Mouse (Mus musculus): ENCODE measurements around the gene Atraid. TPM values are rescaled to one million over a fixed set of nuclear protein-coding genes. Genes with fewer than 3 reads are reported as not detected.

Gene Atraid
- polyA plus RNA-seq, 1 experiment from 2014 or later, result 182 TPM

Other genes with a start within 250 kb of the Atraid start
- gene Mapre3, start 233.7 kb upstream of the Atraid start, polyA plus RNA-seq (2015; fragmentation: Nextera tagmentation; extraction: Ambion mirVana), result 162 and 172 TPM in 2 replicates
- 67.5 and 69.7 TPM in 2 replicates for gene Tmem214, start 180.3 kb upstream of the Atraid start, polyA plus RNA-seq (2015; fragmentation: Nextera tagmentation; extraction: Ambion mirVana)
- 24.1 and 24.5 TPM in 2 replicates for gene Agbl5, start 159.6 kb upstream of the Atraid start, polyA plus RNA-seq (2015; fragmentation: Nextera tagmentation; extraction: Ambion mirVana)
- gene Ost4, start 140.5 kb upstream of the Atraid start, polyA plus RNA-seq (2015; fragmentation: Nextera tagmentation; extraction: Ambion mirVana), result 202 and 215 TPM in 2 replicates
- gene Emilin1, start 134.9 kb upstream of the Atraid start, polyA plus RNA-seq (2015; fragmentation: Nextera tagmentation; extraction: Ambion mirVana), result 11.7 and 12.3 TPM in 2 replicates
- gene Khk, start 126.9 kb upstream of the Atraid start, polyA plus RNA-seq (2015; fragmentation: Nextera tagmentation; extraction: Ambion mirVana), result 9.6 and 9.9 TPM in 2 replicates
- 68.2 and 86.8 TPM in 2 replicates for gene Cgref1, start 102.7 kb upstream of the Atraid start, polyA plus RNA-seq (2015; fragmentation: Nextera tagmentation; extraction: Ambion mirVana)
- 102 and 105 TPM in 2 replicates for gene Preb, start 88.0 kb upstream of the Atraid start, polyA plus RNA-seq (2015; fragmentation: Nextera tagmentation; extraction: Ambion mirVana)
- not detected in 2 replicates for gene Tcf23, start 79.7 kb upstream of the Atraid start, polyA plus RNA-seq (2015; fragmentation: Nextera tagmentation; extraction: Ambion mirVana)
- gene Slc5a6, start 612 bp downstream of the Atraid start, polyA plus RNA-seq (2015; fragmentation: Nextera tagmentation; extraction: Ambion mirVana), result 29.4 and 30.3 TPM in 2 replicates
- gene Cad, start 6.5 kb downstream of the Atraid start, polyA plus RNA-seq (2015; fragmentation: Nextera tagmentation; extraction: Ambion mirVana), result 14.5 and 14.8 TPM in 2 replicates
- gene Dnajc5g, start 58.0 kb downstream of the Atraid start, polyA plus RNA-seq (2015; fragmentation: Nextera tagmentation; extraction: Ambion mirVana), result not detected in 2 replicates
- gene Slc30a3, start 59.9 kb downstream of the Atraid start, polyA plus RNA-seq (2015; fragmentation: Nextera tagmentation; extraction: Ambion mirVana), result 15.6 and 18.0 TPM in 2 replicates
- gene Trim54, start 68.4 kb downstream of the Atraid start, polyA plus RNA-seq (2015; fragmentation: Nextera tagmentation; extraction: Ambion mirVana), result not detected in 2 replicates
- not detected in 2 replicates for gene Ucn, start 90.5 kb downstream of the Atraid start, polyA plus RNA-seq (2015; fragmentation: Nextera tagmentation; extraction: Ambion mirVana)
- gene Mpv17, start 105.9 kb downstream of the Atraid start, polyA plus RNA-seq (2015; fragmentation: Nextera tagmentation; extraction: Ambion mirVana), result 48.1 and 54.2 TPM in 2 replicates
- 1.9 and 2.8 TPM in 2 replicates for gene Gm29609, start 131.6 kb downstream of the Atraid start, polyA plus RNA-seq (2015; fragmentation: Nextera tagmentation; extraction: Ambion mirVana)
- 61.7 and 63.6 TPM in 2 replicates for gene Gtf3c2, start 131.8 kb downstream of the Atraid start, polyA plus RNA-seq (2015; fragmentation: Nextera tagmentation; extraction: Ambion mirVana)
- gene Snx17, start 144.9 kb downstream of the Atraid start, polyA plus RNA-seq (2015; fragmentation: Nextera tagmentation; extraction: Ambion mirVana), result 117 and 125 TPM in 2 replicates
- 81.5 and 93.8 TPM in 2 replicates for gene Eif2b4, start 145.1 kb downstream of the Atraid start, polyA plus RNA-seq (2015; fragmentation: Nextera tagmentation; extraction: Ambion mirVana)
- gene Zfp513, start 154.0 kb downstream of the Atraid start, polyA plus RNA-seq (2015; fragmentation: Nextera tagmentation; extraction: Ambion mirVana), result 12.6 and 14.3 TPM in 2 replicates
- gene Ppm1g, start 172.4 kb downstream of the Atraid start, polyA plus RNA-seq (2015; fragmentation: Nextera tagmentation; extraction: Ambion mirVana), result 183 and 186 TPM in 2 replicates
- 156 and 165 TPM in 2 replicates for gene Nrbp1, start 192.6 kb downstream of the Atraid start, polyA plus RNA-seq (2015; fragmentation: Nextera tagmentation; extraction: Ambion mirVana)
- gene Gm9970, start 192.9 kb downstream of the Atraid start, polyA plus RNA-seq (2015; fragmentation: Nextera tagmentation; extraction: Ambion mirVana), result 0.62 and 0.71 TPM in 2 replicates
- 2.1 and 2.2 TPM in 2 replicates for gene Krtcap3, start 203.4 kb downstream of the Atraid start, polyA plus RNA-seq (2015; fragmentation: Nextera tagmentation; extraction: Ambion mirVana)
- 32.3 and 40.0 TPM in 2 replicates for gene Ift172, start 242.8 kb downstream of the Atraid start, polyA plus RNA-seq (2015; fragmentation: Nextera tagmentation; extraction: Ambion mirVana)
- gene Fndc4, start 247.8 kb downstream of the Atraid start, polyA plus RNA-seq (2015; fragmentation: Nextera tagmentation; extraction: Ambion mirVana), result 96.2 and 97.6 TPM in 2 replicates
- 0.42 and 1.6 TPM in 2 replicates for gene Gckr, start 249.1 kb downstream of the Atraid start, polyA plus RNA-seq (2015; fragmentation: Nextera tagmentation; extraction: Ambion mirVana)